Mouse (Mus musculus): ENCODE data around the gene Olfr615. TPM values are rescaled to one million over a fixed set of nuclear protein-coding genes. Genes with fewer than 3 reads are reported as not detected.
"Not testable (repeated sequence)": the region's sequence is repeated elsewhere in the genome, so short reads cannot be mapped to it uniquely, and the experiment has no call there.

Gene Olfr615
- total RNA-seq (2021) = not detected
- long read RNA-seq, experiment 1 = 0 reads
- long read RNA-seq, experiment 2 = 0 reads

DNA sequence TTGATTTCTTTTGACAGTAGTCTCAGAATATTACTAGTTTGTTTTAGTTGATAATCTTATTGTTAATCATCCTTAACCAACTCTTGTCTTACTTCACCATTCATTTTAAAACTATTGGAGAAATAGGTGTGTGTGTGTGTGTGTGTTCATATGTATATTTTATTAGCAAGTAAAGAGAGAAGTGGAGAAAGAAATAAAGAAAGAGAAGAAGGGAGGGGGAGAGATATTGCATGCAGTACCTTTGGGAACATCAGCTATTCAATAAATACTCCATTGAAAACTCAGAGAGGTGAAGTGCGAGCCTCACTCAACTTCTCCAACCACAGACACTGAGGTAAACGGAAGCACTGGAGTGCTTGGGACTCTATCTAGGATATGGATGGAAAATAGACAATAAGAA, at the start of gene Olfr615:
Gene Olfr615 (plus strand): TSS at position 301 of the 400 bp plus-strand sequence.
- no peak for DNase-seq

DNA sequence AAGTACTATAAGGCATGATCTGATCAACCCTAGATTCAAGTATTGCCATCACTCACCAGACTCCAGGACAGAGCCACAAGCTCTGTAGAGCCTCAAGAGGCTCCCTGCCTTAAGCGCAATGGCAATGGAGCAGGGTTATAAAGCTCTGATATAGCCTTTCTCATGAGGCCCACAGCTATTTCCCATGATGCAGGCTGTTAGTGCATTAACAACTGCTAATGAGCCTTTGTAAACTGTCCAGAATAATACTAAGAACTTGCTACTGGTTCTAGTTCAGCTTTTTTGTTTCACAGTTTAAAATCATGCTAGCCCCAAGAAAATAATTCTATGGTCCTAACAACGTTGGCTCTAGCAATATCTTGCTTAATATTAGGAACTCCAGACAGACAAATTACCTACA, 43.9 kb upstream of the Olfr615 start, which contains the start of gene Olfr610:
Gene Olfr610 (minus strand): TSS at position 101 of the 400 bp plus-strand sequence.
- DNase-seq = no peak

DNA sequence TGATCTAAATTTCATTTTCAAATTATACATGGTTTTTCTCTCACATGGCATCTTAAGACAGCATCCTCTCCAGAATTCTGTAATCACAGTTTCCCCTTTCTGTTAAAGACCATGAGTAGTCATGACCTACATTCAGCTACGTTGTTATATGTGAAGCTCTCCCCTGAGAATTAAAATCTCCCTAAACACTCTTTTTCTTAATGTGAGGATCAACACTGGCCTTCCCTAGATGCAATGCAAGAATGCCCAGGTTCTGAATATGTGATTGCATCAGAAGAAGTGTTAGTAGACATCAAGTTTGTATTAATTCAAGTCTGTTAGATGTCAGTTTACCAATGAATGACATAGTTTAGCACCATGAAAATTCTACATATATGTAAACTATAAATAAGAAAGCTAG, 35.1 kb upstream of the Olfr615 start, which contains the start of gene Olfr611:
Gene Olfr611 (minus strand): TSS at position 101 of the 400 bp plus-strand sequence.
- not testable (repeated sequence) for DNase-seq

DNA sequence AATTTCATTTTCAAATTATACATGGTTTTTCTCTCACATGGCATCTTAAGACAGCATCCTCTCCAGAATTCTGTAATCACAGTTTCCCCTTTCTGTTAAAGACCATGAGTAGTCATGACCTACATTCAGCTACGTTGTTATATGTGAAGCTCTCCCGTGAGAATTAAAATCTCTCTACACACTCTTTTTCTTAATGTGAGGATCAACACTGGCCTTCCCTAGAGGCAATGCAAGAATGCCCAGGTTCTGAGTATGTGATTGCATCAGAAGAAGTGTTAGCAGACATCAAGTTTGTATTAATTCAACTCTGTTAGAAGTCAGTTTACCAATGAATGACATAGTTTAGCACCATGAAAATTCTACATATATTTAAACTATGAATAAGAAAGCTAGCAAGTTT, 13.3 kb upstream of the Olfr615 start, which contains the start of gene Olfr612:
Gene Olfr612 (minus strand): TSS at position 101 of the 400 bp plus-strand sequence.
- DNase-seq = not testable (repeated sequence)

DNA sequence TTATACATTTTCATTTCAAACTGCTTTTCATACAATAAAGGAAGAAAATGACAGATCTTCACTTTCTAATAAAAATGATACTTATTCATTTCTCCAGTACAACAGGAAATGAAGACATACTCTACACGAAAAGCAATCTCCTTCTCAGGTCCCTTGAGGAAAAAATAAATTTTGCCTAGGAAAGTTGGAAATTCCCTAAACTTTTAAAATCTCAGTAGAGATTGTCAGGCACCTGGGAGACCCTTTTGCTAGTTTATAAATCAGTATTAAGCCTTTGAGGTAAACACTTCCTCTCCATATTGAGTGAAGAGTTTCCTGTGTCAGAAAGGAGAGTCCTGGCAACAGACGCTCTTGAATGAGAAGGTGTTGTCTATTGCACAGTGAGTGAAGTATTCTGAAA, 8.1 kb upstream of the Olfr615 start, which contains the start of gene Olfr613:
Gene Olfr613 (plus strand): TSS at position 301 of the 400 bp plus-strand sequence.
- DNase-seq = no peak

DNA sequence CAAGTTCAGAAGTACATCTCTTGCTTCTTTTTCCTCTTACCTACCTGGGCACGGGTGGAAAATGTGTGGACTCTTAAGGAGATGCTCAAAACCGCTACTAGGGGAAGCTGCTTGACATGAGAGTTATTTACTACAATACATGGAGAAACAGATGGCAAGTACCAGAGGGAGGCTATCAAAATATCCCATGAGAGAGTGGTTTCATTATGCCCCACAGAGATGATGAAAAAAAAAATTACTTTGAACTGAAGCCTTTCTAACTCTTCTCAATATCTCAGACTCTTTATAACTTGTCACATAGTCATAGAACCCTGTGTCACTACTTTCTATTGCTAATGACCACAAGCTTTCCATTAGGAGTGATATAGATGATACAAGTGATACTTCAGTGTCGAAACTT, 13.2 kb downstream of the Olfr615 start, which contains the start of gene Olfr616:
Gene Olfr616 (minus strand): TSS at position 101 of the 400 bp plus-strand sequence.
- DNase-seq = no peak

DNA sequence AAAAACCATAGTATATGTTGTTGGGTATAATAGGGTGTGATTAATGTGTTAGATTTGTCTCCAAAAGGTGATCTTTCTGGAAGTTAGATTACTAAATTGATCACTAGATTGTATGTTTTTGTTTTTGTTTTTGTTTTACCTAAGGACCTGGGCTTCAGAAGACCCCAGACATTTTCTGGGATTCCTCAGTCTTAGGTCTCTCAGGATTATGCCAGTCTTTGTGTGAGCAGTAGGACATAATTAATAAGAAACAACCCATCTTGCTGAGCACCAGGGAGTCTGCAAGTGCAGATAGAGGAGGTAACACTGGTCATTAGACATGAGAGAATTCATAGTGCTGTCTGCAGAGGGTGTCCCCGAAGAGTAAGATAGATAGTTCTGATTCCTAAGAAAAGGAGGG, 16.9 kb downstream of the Olfr615 start, which contains the start of gene Olfr617:
Gene Olfr617 (plus strand): TSS at position 301 of the 400 bp plus-strand sequence.
- no peak for DNase-seq

DNA sequence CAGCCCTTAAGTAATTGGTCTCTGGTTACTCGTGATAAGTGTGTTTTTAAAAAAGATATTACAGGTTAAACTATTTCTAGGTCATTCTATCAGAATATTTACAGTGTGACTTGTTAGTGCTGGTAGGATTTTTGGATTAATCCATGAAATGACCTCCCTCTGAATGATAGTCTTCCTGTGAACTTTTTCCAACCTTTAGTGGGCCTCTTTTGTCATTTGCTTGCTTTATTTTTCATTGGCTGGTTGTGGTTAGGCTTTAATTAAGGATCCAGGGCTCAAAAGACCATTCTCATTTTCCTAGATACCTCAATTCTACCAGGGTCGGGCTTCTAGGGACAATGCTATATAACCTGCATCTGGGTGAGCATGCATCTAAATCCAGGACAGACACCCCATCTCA, 33.9 kb downstream of the Olfr615 start, which contains the start of gene Olfr618:
Gene Olfr618 (plus strand): TSS at position 301 of the 400 bp plus-strand sequence.
- DNase-seq = no peak

DNA sequence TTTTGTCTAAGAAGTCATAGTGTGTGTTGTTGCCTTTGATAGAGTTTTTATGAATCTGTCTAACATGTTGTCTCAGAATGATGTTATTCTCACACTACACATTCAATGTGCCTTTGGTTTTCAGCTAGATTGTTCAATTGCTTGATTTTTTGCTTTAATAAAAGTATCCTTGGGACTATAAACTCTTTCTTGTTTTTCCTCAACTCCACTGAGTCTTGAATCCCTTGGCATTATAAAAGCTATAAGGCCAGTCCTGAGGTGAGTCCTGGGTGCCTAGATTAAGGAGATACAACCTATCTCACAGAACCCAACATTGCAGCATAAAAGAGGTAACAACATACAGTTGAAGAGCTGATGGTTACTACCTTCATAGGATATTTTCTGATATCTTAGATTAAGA, 44.4 kb downstream of the Olfr615 start, which contains the start of gene Olfr619:
Gene Olfr619 (plus strand): TSS at position 301 of the 400 bp plus-strand sequence.
- no peak for DNase-seq

DNA sequence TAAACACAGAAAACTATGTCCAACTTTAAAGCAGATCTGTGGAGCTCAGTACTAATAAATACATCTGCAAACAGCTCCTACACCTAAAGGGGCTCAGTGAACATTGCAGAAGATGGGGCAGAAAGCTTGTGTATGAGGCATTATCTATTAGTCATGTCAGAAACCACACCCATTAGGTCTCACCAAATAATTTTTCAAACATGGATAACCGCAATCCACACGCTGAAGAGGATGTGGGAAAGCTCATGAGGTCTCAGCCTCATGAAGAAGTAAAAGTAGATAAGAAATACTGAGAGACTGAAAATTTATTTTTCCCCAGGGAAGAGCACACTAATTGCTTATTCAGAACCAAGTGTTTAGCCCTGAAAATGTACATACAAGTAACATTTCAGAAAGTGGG, 51.5 kb downstream of the Olfr615 start:
- no peak for DNase-seq

DNA sequence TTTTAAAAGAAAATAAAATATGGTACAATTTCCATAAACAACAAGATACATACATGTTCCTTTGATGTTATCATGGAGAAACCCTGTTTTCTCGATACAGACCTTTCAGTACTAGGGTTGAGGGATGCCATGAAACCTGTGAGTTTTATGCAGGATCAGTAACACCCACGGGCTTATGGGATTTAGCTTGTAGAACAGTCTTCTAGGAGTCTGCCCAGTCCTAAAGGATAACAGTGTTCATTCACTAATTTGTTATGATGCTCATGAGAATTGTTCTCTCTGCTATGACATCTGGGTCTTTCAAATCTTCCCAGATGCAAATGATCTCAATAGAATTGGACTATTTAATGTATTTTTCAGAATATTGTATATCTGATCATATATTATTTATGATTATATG, 56.6 kb downstream of the Olfr615 start, which contains the start of gene Olfr620:
Gene Olfr620 (minus strand): TSS at position 101 of the 400 bp plus-strand sequence.
- no peak for DNase-seq

Small RNAs within 50 kb of the gene (microRNA-seq; reads per million reads assigned to microRNA genes)
- not detected for gene Gm26506

Other genes starting within 250 kb of the Olfr615 start
- gene Olfr597, start 239.8 kb upstream of the Olfr615 start, total RNA-seq (2021) = not detected
- gene Olfr598, start 232.5 kb upstream of the Olfr615 start, total RNA-seq (2021) = not detected
- gene Olfr599, start 220.2 kb upstream of the Olfr615 start, total RNA-seq (2021) = not detected
- gene Olfr600, start 206.4 kb upstream of the Olfr615 start, total RNA-seq (2021) = not detected
- gene Olfr601, start 193.4 kb upstream of the Olfr615 start, total RNA-seq (2021) = not detected
- not detected for gene Olfr603, start 169.9 kb upstream of the Olfr615 start, total RNA-seq (2021)
- gene Usp17lc, start 141.0 kb upstream of the Olfr615 start, total RNA-seq (2021) = not detected
- gene Olfr605, start 110.6 kb upstream of the Olfr615 start, total RNA-seq (2021) = not detected
- not detected for gene Olfr606, start 107.0 kb upstream of the Olfr615 start, total RNA-seq (2021)
- not detected for gene Olfr607, start 91.9 kb upstream of the Olfr615 start, total RNA-seq (2021)
- gene Olfr608, start 86.2 kb upstream of the Olfr615 start, total RNA-seq (2021) = not detected
- gene Olfr609, start 58.0 kb upstream of the Olfr615 start, total RNA-seq (2021) = not detected
- not detected for gene Olfr610, start 44.0 kb upstream of the Olfr615 start, total RNA-seq (2021)
- gene Olfr611, start 35.2 kb upstream of the Olfr615 start, total RNA-seq (2021) = not detected
- gene Olfr612, start 13.4 kb upstream of the Olfr615 start, total RNA-seq (2021) = not detected
- not detected for gene Olfr613, start 8.0 kb upstream of the Olfr615 start, total RNA-seq (2021)
- not detected for gene Olfr616, start 13.1 kb downstream of the Olfr615 start, total RNA-seq (2021)
- not detected for gene Olfr617, start 17.0 kb downstream of the Olfr615 start, total RNA-seq (2021)
- not detected for gene Olfr618, start 34.0 kb downstream of the Olfr615 start, total RNA-seq (2021)
- not detected for gene Olfr619, start 44.5 kb downstream of the Olfr615 start, total RNA-seq (2021)
- gene Olfr620, start 56.5 kb downstream of the Olfr615 start, total RNA-seq (2021) = not detected
- not detected for gene Olfr622, start 86.6 kb downstream of the Olfr615 start, total RNA-seq (2021)
- gene Olfr623, start 107.6 kb downstream of the Olfr615 start, total RNA-seq (2021) = not detected
- not detected for gene Olfr624, start 115.1 kb downstream of the Olfr615 start, total RNA-seq (2021)
- not detected for gene Olfr625-ps1, start 126.6 kb downstream of the Olfr615 start, total RNA-seq (2021)
- not detected for gene Olfr243, start 158.6 kb downstream of the Olfr615 start, total RNA-seq (2021)
- not detected for gene Olfr628, start 174.3 kb downstream of the Olfr615 start, total RNA-seq (2021)
- not detected for gene Olfr629, start 188.9 kb downstream of the Olfr615 start, total RNA-seq (2021)
- gene Olfr630, start 201.3 kb downstream of the Olfr615 start, total RNA-seq (2021) = not detected
- gene Olfr69, start 215.5 kb downstream of the Olfr615 start, total RNA-seq (2021) = not detected
- gene Olfr68, start 223.6 kb downstream of the Olfr615 start, total RNA-seq (2021) = not detected
- not detected for gene Olfr67, start 235.7 kb downstream of the Olfr615 start, total RNA-seq (2021)

All from adrenal gland, postnatal 36 days (tissue).